Mouse (Mus musculus): ENCODE measurements around the gene Atp5e.

Atp5e gene

GRCm38 (mm10) chr2:174446905-174447304, 17.0 kb downstream of the Atp5e start:
- no peak for DNase-seq (ENCODE audit: low read depth, low spot score)

GRCm38 (mm10) chr2:174446492-174446891, 17.4 kb downstream of the Atp5e start:
- DNase-seq (ENCODE audit: low read depth, low spot score) = no peak

GRCm38 (mm10) chr2:174445018-174445417, 18.9 kb downstream of the Atp5e start:
- DNase-seq (ENCODE audit: low read depth, low spot score) = no peak

GRCm38 (mm10) chr2:174444359-174444758, 19.5 kb downstream of the Atp5e start:
- no peak for DNase-seq (ENCODE audit: low read depth, low spot score)

GRCm38 (mm10) chr2:174443046-174443445, 20.9 kb downstream of the Atp5e start:
- no peak for DNase-seq (ENCODE audit: low read depth, low spot score)

- peak; percentile 10 for DNase-seq (ENCODE audit: low read depth, low spot score)
Measured at GRCm38 (mm10) chr2:174442460-174442859, 21.4 kb downstream of the Atp5e start.

- no peak for DNase-seq (ENCODE audit: low read depth, low spot score)
Measured at GRCm38 (mm10) chr2:174441898-174442297, 22.0 kb downstream of the Atp5e start.

GRCm38 (mm10) chr2:174439961-174440360, 23.9 kb downstream of the Atp5e start:
- no peak for DNase-seq (ENCODE audit: low read depth, low spot score)

- DNase-seq (ENCODE audit: low read depth, low spot score) = peak; percentile 34
Measured at GRCm38 (mm10) chr2:174439450-174439838, 24.5 kb downstream of the Atp5e start.

GRCm38 (mm10) chr2:174438737-174439449, 25.0 kb downstream of the Atp5e start, which contains the start of gene Ctsz:
Gene Ctsz, minus strand, starts transcription at chr2:174439039.
- DNase-seq (ENCODE audit: low read depth, low spot score) = peak; percentile 61

GRCm38 (mm10) chr2:174438181-174438580, 25.7 kb downstream of the Atp5e start:
- no peak for DNase-seq (ENCODE audit: low read depth, low spot score)

GRCm38 (mm10) chr2:174437697-174437982, 26.3 kb downstream of the Atp5e start:
- peak; percentile 59 for DNase-seq (ENCODE audit: low read depth, low spot score)

GRCm38 (mm10) chr2:174436916-174437696, 26.8 kb downstream of the Atp5e start:
- DNase-seq (ENCODE audit: low read depth, low spot score) = no peak

GRCm38 (mm10) chr2:174436076-174436701, 27.7 kb downstream of the Atp5e start:
- peak; percentile 42 for DNase-seq (ENCODE audit: low read depth, low spot score)

GRCm38 (mm10) chr2:174434943-174435342, 29.0 kb downstream of the Atp5e start:
- no peak for DNase-seq (ENCODE audit: low read depth, low spot score)

- DNase-seq (ENCODE audit: low read depth, low spot score) = peak; percentile 11
Measured at GRCm38 (mm10) chr2:174428996-174429591, 34.8 kb downstream of the Atp5e start.

- DNase-seq (ENCODE audit: low read depth, low spot score) = no peak
Measured at GRCm38 (mm10) chr2:174428076-174428835, 35.6 kb downstream of the Atp5e start.

- no peak for DNase-seq (ENCODE audit: low read depth, low spot score)
Measured at GRCm38 (mm10) chr2:174426856-174427255, 37.0 kb downstream of the Atp5e start.

- no peak for DNase-seq (ENCODE audit: low read depth, low spot score)
Measured at GRCm38 (mm10) chr2:174424301-174425085, 39.4 kb downstream of the Atp5e start.

- peak; percentile 13 for DNase-seq (ENCODE audit: low read depth, low spot score)
Measured at GRCm38 (mm10) chr2:174421107-174421506, 42.8 kb downstream of the Atp5e start.

Data from brain, adult 2 months (tissue).